ENCODE assay signal across 21 mouse cellular contexts in genomic region chr1:80427425-80427824, GRCm38 (mm10). TPM values are rescaled to one million over a fixed set of nuclear protein-coding genes. Genes with fewer than 3 reads are reported as not detected.
A peak's percentile ranks its signal among the peaks of the same experiment; 100 is the strongest.
DNase-seq lines count a peak whose midpoint lies in the region; ATAC-seq lines count a peak whose summit lies in the region.
"Had no signal": no experiment of that assay in that cellular context is flagged by ENCODE, and none has a peak within 500 bp of the region (broad histone marks: within the 10 kb centered on the region; RNA-seq: fewer than 3 reads in every experiment).

No protein-coding gene starts in this region.

- intact Hi-C loops in left cerebral cortex, postnatal 4 days (cut with DNase I), result no loop called here

- no peaks in the 10 kb centered on the region for H3K27me3 ChIP-seq in stomach, embryonic 15.5 days (replicated peaks)
- H3K27me3 ChIP-seq: embryonic facial prominence, embryonic 15.5 days had no signal

- peak; percentile 70; the same call in 1 of the 2 replicates for ATAC-seq in stomach, embryonic 15.5 days (ENCODE audit: insufficient read depth, low FRiP score, low read depth)
- no peak for ATAC-seq in CD4-positive, CD25-positive, alpha-beta regulatory T cell, adult 4 months
- ATAC-seq: forebrain, embryonic 16.5 days; intestine, embryonic 16.5 days; lung, postnatal 0 days had no signal

- DNase-seq in left cerebral cortex, postnatal 4 days, result peak; percentile 35
- no peak for DNase-seq in left cerebral cortex, adult 18-20 months (ENCODE audit: low spot score in 2 of 2)
- DNase-seq in cerebellum, adult 11 months, result peak; percentile 81
- peak; percentile 75 to 90 for DNase-seq in cerebellum, postnatal 14 days
- no peak for DNase-seq in thymus, postnatal 36 days
- DNase-seq: adrenal gland, postnatal 25 days; kidney, postnatal 14 days had no signal

- H3K36me3 ChIP-seq in stomach, embryonic 15.5 days, result no peaks in the 10 kb centered on the region
- H3K36me3 ChIP-seq: embryonic facial prominence, embryonic 15.5 days; G1E had no signal

- H3K4me1 ChIP-seq in stomach, embryonic 15.5 days, result no peaks in the 10 kb centered on the region
- H3K4me1 ChIP-seq: embryonic facial prominence, embryonic 15.5 days had no signal

- H3K27ac ChIP-seq in stomach, embryonic 15.5 days, result peak overlapping the region; percentile 31; the same call in 1 of the 2 replicates
- H3K27ac ChIP-seq: embryonic facial prominence, embryonic 15.5 days had no signal

- H3K9ac ChIP-seq in stomach, embryonic 15.5 days, result no peak overlapping the region
- H3K9ac ChIP-seq: embryonic facial prominence, embryonic 15.5 days had no signal

- WGBS in stomach, embryonic 15.5 days, result 30% methylated on average over 1 of the region's 1 CpGs

- no peak overlapping the region for H3K4me2 ChIP-seq in stomach, embryonic 15.5 days
- H3K4me2 ChIP-seq: embryonic facial prominence, embryonic 15.5 days had no signal

- no peak overlapping the region for H3K4me3 ChIP-seq in stomach, embryonic 15.5 days (replicated peaks)
- H3K4me3 ChIP-seq: embryonic facial prominence, embryonic 15.5 days; myocyte had no signal

- no peaks in the 10 kb centered on the region for H3K9me3 ChIP-seq in stomach, embryonic 15.5 days
- H3K9me3 ChIP-seq: embryonic facial prominence, embryonic 15.5 days; G1E had no signal

RNA-seq across cellular contexts. Expression of gene Gm45261, which starts 33.8 kb away (rescaled TPM):
- not detected for total RNA-seq in left cerebral cortex, postnatal 4 days (2021)
- total RNA-seq in left cerebral cortex, adult 18-20 months (2021), result not detected
- not detected in 2 replicates for polyA plus RNA-seq in stomach, embryonic 15.5 days (2015; fragmentation: Nextera tagmentation; extraction: Ambion mirVana)
- not detected for polyA plus RNA-seq in CD4-positive, CD25-positive, alpha-beta regulatory T cell, adult 4 months (2017; shearing (Covaris generic))
- total RNA-seq: adrenal gland, postnatal 25 days; G1E; gastrocnemius, adult 8-10 months; hematopoietic stem cell, adult 5-6 weeks; layer of hippocampus, postnatal 14 days had no signal
- polyA plus RNA-seq: C2C12; embryonic facial prominence, embryonic 15.5 days; forebrain, embryonic 16.5 days; G1E; intestine, embryonic 16.5 days; limb, embryonic 11.5 days; lung, postnatal 0 days; myocyte; urinary bladder, adult 2 months had no signal

Comparison
In these comparisons a context has a peak if more than half of its experiments do, and no peak if none do; other contexts are left out.
1. DNase-seq: peak in left cerebral cortex, postnatal 4 days (single experiment), cerebellum, adult 11 months (single experiment) and cerebellum, postnatal 14 days (2 of 2); none in left cerebral cortex, adult 18-20 months (0 of 2) and thymus, postnatal 36 days (0 of 2).